Mouse (Mus musculus): ENCODE data around the gene 2010111I01Rik. TPM values are rescaled to one million over a fixed set of nuclear protein-coding genes. Genes with fewer than 3 reads are reported as not detected.
A peak's percentile ranks its signal among the peaks of the same experiment; 100 is the strongest.
"Not testable (repeated sequence)": the region's sequence is repeated elsewhere in the genome, so short reads cannot be mapped to it uniquely, and the experiment has no call there.

Gene 2010111I01Rik
- polyA plus RNA-seq, 1 experiment from 2014 or later, result 87.6 TPM

DNA sequence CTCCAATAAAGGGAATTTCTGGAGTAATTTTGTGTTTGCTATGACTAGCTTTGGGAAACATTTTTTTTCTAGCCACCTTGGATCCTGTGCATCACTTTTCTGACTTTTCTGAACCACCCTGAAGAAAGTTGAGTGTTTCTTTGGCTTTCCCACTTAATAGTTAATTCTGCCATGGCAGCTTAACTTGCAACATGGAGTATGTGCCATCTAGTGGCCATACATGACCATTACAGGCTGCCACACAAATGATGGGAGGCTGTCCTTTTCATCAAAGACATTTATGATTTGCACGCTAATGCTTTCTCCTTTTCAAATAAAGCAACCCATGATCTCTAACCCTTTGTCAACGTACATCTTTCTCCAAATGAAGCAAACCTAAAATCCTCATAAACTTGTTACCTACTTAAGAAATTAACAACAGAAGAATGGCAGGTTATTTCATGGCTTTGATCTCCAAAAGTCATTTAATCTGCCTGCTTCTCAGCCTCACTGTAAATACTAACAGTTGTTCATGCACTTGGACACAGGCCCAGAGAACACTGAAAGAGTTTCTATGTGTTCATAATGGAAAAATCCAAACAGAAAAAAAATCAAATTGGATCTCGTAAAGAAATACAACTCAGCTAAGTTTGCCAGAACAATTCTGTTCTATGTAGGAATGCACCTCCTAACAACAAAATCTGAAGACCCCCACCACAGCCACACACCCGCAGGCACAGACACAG, 368.0 kb downstream of the 2010111I01Rik start:
- Histone ChIP-seq H3K27me3 (no peaks in the 10 kb centered on the region), H3K27ac (replicated peaks) (no peak overlapping the region), H3K4me3 (no peak overlapping the region), H3K9ac (no peak overlapping the region), H3K4me1 (replicated peaks) (peaks cover 40% of the 10 kb centered on the region), H3K4me2 (no peak overlapping the region), H3K9me3 (no peaks in the 10 kb centered on the region), H3K36me3 (no peaks in the 10 kb centered on the region)
- no peak for ATAC-seq (ENCODE audit: low read depth)
- WGBS, result 45% methylated on average over 4 of the region's 4 CpGs

DNA sequence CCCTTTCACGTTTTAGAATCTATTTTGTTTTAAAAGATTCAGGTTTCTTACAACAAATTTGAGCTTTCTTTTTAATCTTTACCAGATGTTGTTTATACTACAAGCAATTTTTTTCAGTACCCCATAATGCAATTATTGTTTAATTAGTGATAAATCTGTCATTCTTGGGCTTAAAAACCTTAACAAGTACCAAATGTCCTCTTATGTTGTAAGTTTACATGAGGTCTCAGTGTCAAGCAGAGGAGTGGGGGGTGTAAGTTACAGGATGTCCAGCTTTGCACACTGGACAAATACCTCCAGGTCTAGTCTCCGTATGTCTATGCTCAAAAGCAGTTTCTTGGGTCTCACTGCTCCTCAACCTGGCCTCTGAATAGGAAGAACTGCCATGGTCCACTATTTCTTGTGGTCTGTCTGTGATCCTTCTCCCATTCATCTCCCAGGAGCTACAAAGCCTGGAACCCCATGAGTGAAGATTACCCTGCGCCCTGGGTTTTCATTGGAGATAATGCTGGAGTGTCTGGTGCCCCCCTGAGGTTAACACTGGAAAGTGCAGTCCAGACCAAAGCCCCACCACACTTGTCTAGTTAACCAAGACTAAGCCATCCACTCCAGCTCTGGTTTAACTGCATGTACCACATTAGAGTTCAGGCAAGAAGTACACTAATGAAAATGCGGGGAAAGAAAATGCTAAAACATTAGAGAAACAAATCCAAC, 370.9 kb downstream of the 2010111I01Rik start:
- no peaks in the 10 kb centered on the region for H3K9me3 ChIP-seq
- no peak overlapping the region for H3K9ac ChIP-seq
- no peak overlapping the region for H3K4me3 ChIP-seq
- WGBS, result 64% methylated on average over 4 of the region's 4 CpGs
- no peak for ATAC-seq (ENCODE audit: low read depth)
- H3K36me3 ChIP-seq, result no peaks in the 10 kb centered on the region
- H3K4me1 ChIP-seq (replicated peaks), result peaks cover 27% of the 10 kb centered on the region
- H3K27ac ChIP-seq (replicated peaks), result peak overlapping the region; percentile 49
- H3K4me2 ChIP-seq, result no peak overlapping the region
- no peaks in the 10 kb centered on the region for H3K27me3 ChIP-seq

DNA sequence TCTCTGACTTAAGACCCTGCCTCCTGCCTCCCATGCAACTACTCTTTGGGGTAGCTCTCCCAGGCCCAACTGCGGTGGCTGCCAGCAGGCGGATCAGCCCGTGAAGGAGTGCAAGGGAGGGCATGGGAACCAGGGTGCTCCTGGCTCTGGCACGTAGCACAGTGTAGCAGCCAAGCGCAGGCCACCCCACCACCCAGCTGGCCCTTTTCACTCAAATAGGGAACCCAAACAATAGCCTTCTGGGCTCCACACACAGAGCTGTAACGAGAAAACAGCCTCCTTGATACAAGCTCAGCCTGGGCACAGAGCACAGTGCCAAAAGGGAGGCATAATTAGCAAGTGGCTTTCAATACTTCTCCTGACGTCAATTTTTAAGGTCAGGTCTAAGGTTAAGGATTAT, 371.6 kb downstream of the 2010111I01Rik start:
- 31% methylated on average over 7 of the region's 7 CpGs for WGBS
- Histone ChIP-seq H3K36me3 (no peaks in the 10 kb centered on the region), H3K27me3 (no peaks in the 10 kb centered on the region), H3K4me2 (no peak overlapping the region), H3K9ac (no peak overlapping the region), H3K4me1 (replicated peaks) (peaks cover 25% of the 10 kb centered on the region), H3K27ac (replicated peaks) (peak overlapping the region; percentile 49), H3K4me3 (no peak overlapping the region), H3K9me3 (no peaks in the 10 kb centered on the region)
- peak; percentile 92 for ATAC-seq (ENCODE audit: low read depth)

DNA sequence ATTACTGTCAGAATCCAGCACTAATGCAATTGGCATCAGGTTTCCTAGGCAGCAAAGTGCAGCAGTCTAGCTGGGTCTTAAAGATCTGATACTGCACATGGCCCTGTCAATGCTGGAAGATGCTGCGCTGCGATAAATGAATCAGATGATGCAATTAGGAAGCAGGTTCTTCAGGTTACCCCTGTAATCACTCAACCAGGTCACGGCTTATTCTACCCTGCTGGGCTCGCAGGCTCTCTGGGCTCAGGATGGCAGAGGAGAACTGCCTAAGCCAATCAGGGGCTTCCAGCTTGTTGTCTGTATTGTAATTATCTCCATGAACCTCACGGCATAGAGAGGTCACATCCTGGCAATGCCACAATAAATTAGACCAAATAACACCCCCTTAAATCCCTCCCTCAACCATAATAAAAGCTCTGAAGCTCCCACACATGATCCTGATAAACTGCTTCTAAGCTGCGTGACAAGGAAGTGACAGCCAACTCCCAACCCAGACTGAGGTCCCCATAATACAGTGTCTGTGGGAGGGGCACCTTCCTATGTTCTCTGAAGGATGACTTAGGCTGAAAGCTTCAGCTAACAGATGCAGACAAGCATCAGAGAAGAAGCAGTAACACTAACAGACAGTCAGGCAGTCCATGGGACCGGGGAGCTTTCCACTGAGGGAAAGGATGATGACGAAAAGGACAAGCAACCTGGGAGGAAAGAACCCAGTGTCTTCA, 372.7 kb downstream of the 2010111I01Rik start:
- WGBS, result 51% methylated on average over 8 of the region's 8 CpGs
- H3K9me3 ChIP-seq, result no peaks in the 10 kb centered on the region
- peaks cover 25% of the 10 kb centered on the region for H3K4me1 ChIP-seq (replicated peaks)
- peak overlapping the region; percentile 13 for H3K9ac ChIP-seq
- H3K27ac ChIP-seq (replicated peaks), result peak overlapping the region; percentile 49
- peak; percentile 36; the same call in 1 of the 2 replicates for ATAC-seq (ENCODE audit: low read depth)
- no peaks in the 10 kb centered on the region for H3K27me3 ChIP-seq
- no peak overlapping the region for H3K4me3 ChIP-seq
- H3K4me2 ChIP-seq, result no peak overlapping the region
- no peaks in the 10 kb centered on the region for H3K36me3 ChIP-seq

DNA sequence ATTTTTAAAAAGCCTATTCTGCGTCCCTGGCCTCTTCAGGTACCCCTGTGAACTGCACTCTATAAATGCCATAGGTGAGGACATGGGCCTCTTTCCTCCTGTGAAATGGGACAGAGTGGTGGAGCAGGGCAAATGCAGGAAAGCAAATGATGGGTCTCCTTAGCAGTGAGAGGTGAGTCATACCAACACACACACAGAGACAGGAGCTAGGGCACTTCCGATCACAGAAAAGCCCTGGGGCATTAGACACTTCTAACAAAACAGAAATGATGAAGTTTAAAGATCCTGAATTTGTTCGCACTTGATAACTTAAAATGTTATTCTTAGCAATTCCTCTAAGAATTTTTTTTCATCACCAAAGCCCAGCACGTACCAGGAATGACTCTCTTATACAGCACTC, 375.3 kb downstream of the 2010111I01Rik start:
- Histone ChIP-seq H3K4me3 (no peak overlapping the region), H3K9me3 (no peaks in the 10 kb centered on the region), H3K27ac (replicated peaks) (no peak overlapping the region), H3K27me3 (no peaks in the 10 kb centered on the region), H3K4me1 (replicated peaks) (peaks cover 25% of the 10 kb centered on the region), H3K9ac (no peak overlapping the region), H3K4me2 (no peak overlapping the region), H3K36me3 (no peaks in the 10 kb centered on the region; the same call in 1 of the 2 replicates)
- no peak for ATAC-seq (ENCODE audit: low read depth)
- 92% methylated on average over 4 of the region's 4 CpGs for WGBS

DNA sequence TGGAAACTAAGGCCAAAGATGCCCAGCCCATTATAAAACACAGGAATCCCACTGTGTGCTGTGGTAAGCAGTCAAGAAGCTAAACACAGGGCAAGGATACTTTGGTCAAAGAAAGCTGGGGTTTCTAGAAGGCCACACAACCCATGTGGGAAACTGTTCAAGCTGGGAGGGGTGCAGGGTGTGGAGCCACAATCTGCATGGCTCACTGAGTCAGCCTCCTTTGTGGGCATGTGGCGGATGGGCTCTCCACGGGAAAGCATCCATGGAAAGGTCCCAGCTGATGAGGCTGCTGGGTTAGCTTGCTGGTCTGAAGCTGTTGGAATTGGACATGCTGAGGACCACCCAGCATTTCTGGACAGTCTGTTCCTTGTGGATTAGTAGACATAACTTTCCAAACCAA, 378.1 kb downstream of the 2010111I01Rik start:
- Histone ChIP-seq H3K4me3 (no peak overlapping the region), H3K4me2 (no peak overlapping the region), H3K36me3 (no peaks in the 10 kb centered on the region; the same call in 1 of the 2 replicates), H3K9ac (no peak overlapping the region), H3K9me3 (no peaks in the 10 kb centered on the region), H3K27ac (replicated peaks) (no peak overlapping the region), H3K4me1 (replicated peaks) (peaks cover 1% of the 10 kb centered on the region), H3K27me3 (no peaks in the 10 kb centered on the region)
- 79% methylated on average over 2 of the region's 2 CpGs for WGBS
- ATAC-seq (ENCODE audit: low read depth), result no peak

DNA sequence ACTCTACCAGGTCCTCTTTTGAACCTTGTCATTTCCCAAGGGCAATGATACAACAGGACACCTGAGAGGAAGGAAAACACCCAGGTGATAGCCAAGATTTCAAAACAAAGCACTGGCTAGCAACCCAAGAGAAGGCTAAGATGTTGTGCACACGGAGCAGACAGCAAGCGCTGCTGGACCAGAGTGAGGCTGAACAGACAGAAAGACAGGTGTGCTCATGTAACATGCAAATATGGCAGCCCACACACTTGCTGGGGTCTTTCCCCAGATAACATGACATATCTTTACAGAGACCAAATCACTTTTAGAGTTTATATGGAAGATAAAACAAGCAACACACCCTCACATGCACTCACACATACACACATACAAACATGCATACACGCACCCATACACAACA, 379.8 kb downstream of the 2010111I01Rik start:
- Histone ChIP-seq H3K4me1 (replicated peaks) (no peaks in the 10 kb centered on the region), H3K4me2 (no peak overlapping the region), H3K27me3 (no peaks in the 10 kb centered on the region), H3K4me3 (no peak overlapping the region), H3K36me3 (no peaks in the 10 kb centered on the region; the same call in 1 of the 2 replicates), H3K27ac (replicated peaks) (no peak overlapping the region), H3K9ac (no peak overlapping the region), H3K9me3 (no peaks in the 10 kb centered on the region)
- no peak for ATAC-seq (ENCODE audit: low read depth)
- 97% methylated on average over 3 of the region's 3 CpGs for WGBS

DNA sequence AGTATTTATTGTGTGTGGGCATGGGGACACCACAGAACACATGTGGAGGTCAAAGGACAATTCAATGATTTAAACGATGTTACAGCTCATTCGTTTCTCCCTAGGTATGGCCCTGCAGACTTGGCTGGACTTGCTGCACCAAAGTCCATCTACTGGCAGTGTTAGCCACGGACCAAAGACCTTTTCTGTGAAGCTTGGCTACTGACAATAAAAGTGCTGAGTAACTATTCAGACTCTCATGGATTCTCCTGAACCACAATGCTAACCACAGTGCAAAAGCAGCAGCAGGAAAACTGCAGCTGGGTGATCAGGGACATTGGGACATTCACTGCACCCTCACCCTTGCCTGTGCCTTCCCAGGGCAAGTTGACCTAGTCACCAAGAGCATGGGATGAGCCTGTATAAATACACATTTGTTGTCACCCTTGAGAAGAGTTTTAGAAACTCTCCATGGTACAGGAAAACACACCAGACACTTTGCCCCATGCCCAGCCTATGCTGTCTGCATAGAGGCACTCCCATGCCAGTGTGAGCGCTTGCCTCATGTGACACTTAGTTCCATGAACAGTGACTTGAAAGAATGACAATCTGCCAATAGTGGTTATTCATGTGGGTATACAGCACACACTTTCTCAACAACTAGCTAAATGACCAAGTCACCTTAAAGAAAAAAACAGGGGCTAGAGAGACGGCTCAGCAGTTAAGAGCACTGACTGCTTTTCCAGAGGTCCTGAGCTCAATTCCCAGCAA, 381.0 kb downstream of the 2010111I01Rik start:
- Histone ChIP-seq H3K27ac (replicated peaks) (no peak overlapping the region), H3K27me3 (no peaks in the 10 kb centered on the region), H3K4me2 (no peak overlapping the region), H3K36me3 (no peaks in the 10 kb centered on the region; the same call in 1 of the 2 replicates), H3K4me3 (no peak overlapping the region), H3K4me1 (replicated peaks) (no peaks in the 10 kb centered on the region), H3K9me3 (no peaks in the 10 kb centered on the region), H3K9ac (no peak overlapping the region)
- ATAC-seq (ENCODE audit: low read depth), result no peak
- WGBS, result 78% methylated on average over 5 of the region's 5 CpGs

DNA sequence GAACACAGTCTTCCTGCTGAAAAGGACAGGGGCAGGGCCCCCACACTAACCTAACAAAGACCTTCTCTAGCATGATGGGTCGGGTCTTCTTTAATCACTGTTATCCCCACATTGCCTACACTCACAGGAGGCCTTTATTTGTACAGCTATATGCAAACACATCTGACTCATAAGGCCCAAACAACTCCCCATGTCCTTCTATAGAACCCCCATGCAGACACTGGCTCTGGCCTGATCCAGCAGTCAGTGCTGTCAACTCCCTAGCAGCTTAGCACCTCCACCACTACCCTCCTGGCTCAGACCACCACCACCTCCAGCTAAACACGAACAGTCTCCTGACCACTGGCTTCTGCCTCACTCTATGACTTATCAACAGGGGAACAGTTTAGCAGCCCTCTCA, 382.9 kb downstream of the 2010111I01Rik start:
- 91% methylated on average over 2 of the region's 2 CpGs for WGBS
- Histone ChIP-seq H3K9ac (no peak overlapping the region), H3K4me3 (no peak overlapping the region), H3K4me1 (replicated peaks) (no peaks in the 10 kb centered on the region), H3K36me3 (no peaks in the 10 kb centered on the region; the same call in 1 of the 2 replicates), H3K9me3 (no peaks in the 10 kb centered on the region), H3K4me2 (no peak overlapping the region), H3K27ac (replicated peaks) (no peak overlapping the region), H3K27me3 (no peaks in the 10 kb centered on the region)
- ATAC-seq (ENCODE audit: low read depth), result no peak

DNA sequence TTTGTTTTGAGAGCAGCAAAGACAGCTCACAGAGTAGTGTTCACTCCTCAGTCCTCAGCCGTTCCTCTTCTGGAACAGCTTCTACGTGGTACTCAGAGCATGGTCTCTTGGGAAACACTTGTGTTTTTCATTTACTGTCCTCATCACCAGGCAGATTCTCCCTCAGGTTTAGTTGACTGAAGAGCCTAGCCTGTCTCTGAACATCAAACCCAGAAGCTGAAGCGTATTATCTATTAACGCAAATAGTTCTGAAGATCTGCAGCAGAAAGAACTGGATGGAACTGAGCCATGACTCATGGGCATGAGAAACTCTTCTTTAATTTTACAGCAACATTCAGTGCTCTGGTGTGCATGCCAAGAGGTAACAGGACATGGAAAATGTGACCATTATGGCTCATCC, 385.4 kb downstream of the 2010111I01Rik start:
- Histone ChIP-seq H3K27me3 (no peaks in the 10 kb centered on the region), H3K36me3 (no peaks in the 10 kb centered on the region), H3K4me2 (no peak overlapping the region), H3K9ac (no peak overlapping the region), H3K9me3 (no peaks in the 10 kb centered on the region), H3K27ac (replicated peaks) (no peak overlapping the region), H3K4me1 (replicated peaks) (no peaks in the 10 kb centered on the region), H3K4me3 (no peak overlapping the region)
- 92% methylated on average over 4 of the region's 4 CpGs for WGBS
- no peak for ATAC-seq (ENCODE audit: low read depth)

DNA sequence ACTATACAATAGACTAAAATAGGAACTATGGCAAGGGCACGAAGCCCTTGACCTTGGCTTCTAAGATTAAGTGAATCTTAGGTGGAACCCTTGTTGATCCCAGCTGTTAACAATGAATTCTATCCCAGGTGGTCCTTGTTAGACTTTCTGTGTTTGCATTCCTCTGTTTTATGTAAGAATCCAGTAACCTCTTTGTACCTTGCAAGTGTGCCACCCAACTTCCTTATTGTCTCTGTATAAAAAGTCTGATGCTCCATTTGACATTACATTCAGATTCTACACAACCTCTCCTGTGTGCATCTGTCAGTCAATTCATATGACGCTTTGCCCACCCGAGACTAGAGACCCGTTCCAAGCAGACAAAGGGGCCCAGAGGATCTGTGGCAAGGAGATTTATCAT, 388.6 kb downstream of the 2010111I01Rik start:
- 87% methylated on average over 4 of the region's 4 CpGs for WGBS
- not testable (repeated sequence) for H3K4me2 ChIP-seq; H3K4me3 ChIP-seq; H3K4me1 ChIP-seq (replicated peaks); ATAC-seq (ENCODE audit: low read depth); H3K9ac ChIP-seq; H3K9me3 ChIP-seq; H3K27ac ChIP-seq (replicated peaks); H3K27me3 ChIP-seq; H3K36me3 ChIP-seq

DNA sequence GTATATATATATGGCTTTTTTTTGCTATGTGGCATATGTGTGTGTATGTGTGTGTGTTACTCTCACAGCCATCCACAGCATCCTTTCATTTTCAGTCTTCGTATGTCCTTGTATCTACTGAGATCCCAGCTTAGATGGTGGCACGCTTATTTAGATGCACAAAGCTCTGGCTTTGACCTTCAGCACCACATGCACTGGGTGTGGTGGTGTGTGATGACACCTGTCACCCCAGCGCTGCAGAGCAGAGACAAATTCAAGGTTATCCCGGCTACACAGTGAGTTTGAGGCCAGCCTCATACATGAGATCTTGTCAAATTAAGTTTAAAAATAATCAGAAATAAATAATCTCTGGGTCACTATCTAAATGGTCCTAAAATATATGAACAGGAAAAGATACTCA, 391.4 kb downstream of the 2010111I01Rik start:
- no peak overlapping the region for H3K27ac ChIP-seq (replicated peaks)
- no peaks in the 10 kb centered on the region for H3K27me3 ChIP-seq
- no peak overlapping the region for H3K4me2 ChIP-seq
- 95% methylated on average over 4 of the region's 4 CpGs for WGBS
- H3K36me3 ChIP-seq, result no peaks in the 10 kb centered on the region
- H3K4me1 ChIP-seq (replicated peaks), result no peaks in the 10 kb centered on the region
- no peak overlapping the region for H3K4me3 ChIP-seq
- no peak overlapping the region for H3K9ac ChIP-seq
- H3K9me3 ChIP-seq, result no peaks in the 10 kb centered on the region
- no peak for ATAC-seq (ENCODE audit: low read depth)
